Mouse (Mus musculus) liver, embryonic 14.5 days (tissue): ENCODE measurements around the gene Timp3.

Source experiments
- CTCF ChIP-seq: IDR thresholded peaks from 2 replicates; pipeline ENCODE4 v1.5.1; 2016; ENCODE audit warnings: antibody characterized with exemption, low read depth, control low read depth
- EP300 ChIP-seq: IDR thresholded peaks from 2 replicates; pipeline ENCODE4 v1.6.1; 2016; ENCODE audit warnings: antibody characterized with exemption, low read depth

DNA sequence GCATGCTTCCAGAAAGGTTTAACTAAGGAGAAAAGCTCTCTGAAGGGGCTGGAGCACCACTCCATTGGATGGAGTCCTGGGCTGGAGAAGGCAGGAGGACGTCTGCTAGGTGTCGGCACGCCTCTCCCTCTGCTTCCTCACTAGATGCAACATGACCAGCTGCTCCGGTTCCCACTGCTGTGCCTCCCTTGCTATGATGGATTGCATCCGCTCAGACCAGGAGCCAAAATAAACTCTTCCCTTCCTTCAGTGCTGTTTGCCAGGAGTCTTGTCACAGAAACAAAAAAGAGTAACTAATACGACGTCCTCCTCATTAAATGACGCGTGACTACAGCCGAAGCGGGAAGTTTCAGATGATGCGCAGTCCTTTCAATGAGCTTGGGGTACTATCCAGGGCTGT is 68.6 kb downstream of the Timp3 start:
- TF ChIP-seq CTCF (no peak), EP300 (no peak)
